Mouse (Mus musculus): Measurements from ENCODE around the gene Kif13a. TPM values are rescaled to one million over a fixed set of nuclear protein-coding genes. Genes with fewer than 3 reads are reported as not detected.

Gene Kif13a
- polyA plus RNA-seq, 1 experiment from 2014 or later: 17.8 TPM

GRCm38 (mm10) chr13:46883976-46884375 is 45.7 kb downstream of the Kif13a start:
- Histone ChIP-seq H3K36me3 (ENCODE audit: control insufficient read depth, insufficient read depth) (no peaks in the 10 kb centered on the region), H3K27ac (ENCODE audit: low read length) (peak overlapping the region; percentile 87), H3K4me1 (ENCODE audit: control insufficient read depth, insufficient read depth, low read length) (peaks cover 62% of the 10 kb centered on the region), H3K4me2 (ENCODE audit: low read depth, low read length) (no peak overlapping the region), H3K27me3 (ENCODE audit: control insufficient read depth, insufficient read depth, low read length) (no peaks in the 10 kb centered on the region), H3K9ac (ENCODE audit: low read length) (no peak overlapping the region), H3K9me3 (replicated peaks; ENCODE audit: control insufficient read depth, low read length) (no peaks in the 10 kb centered on the region), H3K4me3 (ENCODE audit: low read length) (no peak overlapping the region)
- 64% methylated on average over 3 of the region's 3 CpGs for WGBS
- no peak for ATAC-seq (replicated peaks; ENCODE audit: extremely low read depth, insufficient read depth, low FRiP score)

DNA sequence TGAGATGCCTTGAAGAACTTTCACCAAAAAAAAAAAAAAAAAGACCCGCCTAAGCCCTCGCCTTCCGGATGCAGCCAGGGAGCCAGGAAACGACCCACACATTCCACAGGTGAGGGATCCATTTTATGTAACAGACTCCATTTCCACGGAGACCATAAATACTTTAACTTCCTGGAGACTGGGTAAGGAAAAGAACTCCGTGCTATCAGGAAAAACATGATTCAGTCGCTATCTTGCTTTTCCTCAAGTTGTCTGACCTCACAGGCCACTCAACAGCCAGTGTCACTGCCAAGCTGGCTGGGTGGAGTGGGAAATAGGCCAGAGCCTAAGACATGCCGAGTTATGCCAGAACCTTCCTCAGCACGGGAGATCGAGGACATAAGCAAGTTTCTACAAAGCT is 46.3 kb downstream of the Kif13a start:
- H3K9me3 ChIP-seq (replicated peaks; ENCODE audit: control insufficient read depth, low read length): no peaks in the 10 kb centered on the region
- H3K27ac ChIP-seq (ENCODE audit: low read length): peak overlapping the region; percentile 87
- H3K4me1 ChIP-seq (ENCODE audit: control insufficient read depth, insufficient read depth, low read length): peaks cover 56% of the 10 kb centered on the region
- WGBS: 15% methylated on average over 10 of the region's 10 CpGs
- no peaks in the 10 kb centered on the region for H3K36me3 ChIP-seq (ENCODE audit: control insufficient read depth, insufficient read depth)
- H3K9ac ChIP-seq (ENCODE audit: low read length): no peak overlapping the region
- H3K4me3 ChIP-seq (ENCODE audit: low read length): no peak overlapping the region
- H3K4me2 ChIP-seq (ENCODE audit: low read depth, low read length): peak overlapping the region; percentile 21; the same call in 1 of the 2 replicates
- peak; percentile 41 for ATAC-seq (replicated peaks; ENCODE audit: extremely low read depth, insufficient read depth, low FRiP score)
- no peaks in the 10 kb centered on the region for H3K27me3 ChIP-seq (ENCODE audit: control insufficient read depth, insufficient read depth, low read length)

- Histone ChIP-seq H3K9ac (ENCODE audit: low read length) (no peak overlapping the region), H3K4me2 (ENCODE audit: low read depth, low read length) (no peak overlapping the region), H3K36me3 (ENCODE audit: control insufficient read depth, insufficient read depth) (no peaks in the 10 kb centered on the region), H3K9me3 (replicated peaks; ENCODE audit: control insufficient read depth, low read length) (no peaks in the 10 kb centered on the region), H3K27me3 (ENCODE audit: control insufficient read depth, insufficient read depth, low read length) (no peaks in the 10 kb centered on the region), H3K27ac (ENCODE audit: low read length) (no peak overlapping the region), H3K4me3 (ENCODE audit: low read length) (no peak overlapping the region), H3K4me1 (ENCODE audit: control insufficient read depth, insufficient read depth, low read length) (peaks cover 53% of the 10 kb centered on the region)
- no peak for ATAC-seq (replicated peaks; ENCODE audit: extremely low read depth, insufficient read depth, low FRiP score)
- WGBS: 74% methylated on average over 14 of the region's 14 CpGs
Observed at GRCm38 (mm10) chr13:46880736-46881135, 48.9 kb downstream of the Kif13a start.

DNA sequence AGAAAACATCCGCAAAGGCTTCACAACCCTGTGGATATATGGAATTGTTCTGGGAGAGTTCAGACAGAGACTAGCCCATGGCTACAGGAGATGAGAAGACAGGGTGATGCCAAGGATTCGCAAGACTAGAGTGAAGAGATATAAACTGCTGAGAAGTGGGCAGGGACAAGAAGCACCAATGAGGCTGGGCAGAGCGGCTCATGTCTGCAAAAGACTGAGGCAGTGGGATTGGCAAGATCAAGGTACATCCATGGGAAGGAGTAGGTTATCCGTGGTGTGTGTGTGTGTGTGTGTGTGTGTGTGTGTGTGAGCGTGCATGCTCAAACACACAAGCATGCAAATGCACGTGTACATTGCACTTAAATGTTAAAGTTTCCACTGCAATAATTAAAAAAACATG is 49.4 kb downstream of the Kif13a start:
- H3K4me1 ChIP-seq (ENCODE audit: control insufficient read depth, insufficient read depth, low read length): peaks cover 52% of the 10 kb centered on the region
- H3K9ac ChIP-seq (ENCODE audit: low read length): no peak overlapping the region
- H3K4me3 ChIP-seq (ENCODE audit: low read length): no peak overlapping the region
- no peak overlapping the region for H3K27ac ChIP-seq (ENCODE audit: low read length)
- H3K4me2 ChIP-seq (ENCODE audit: low read depth, low read length): no peak overlapping the region
- H3K36me3 ChIP-seq (ENCODE audit: control insufficient read depth, insufficient read depth): no peaks in the 10 kb centered on the region
- no peaks in the 10 kb centered on the region for H3K27me3 ChIP-seq (ENCODE audit: control insufficient read depth, insufficient read depth, low read length)
- H3K9me3 ChIP-seq (replicated peaks; ENCODE audit: control insufficient read depth, low read length): no peaks in the 10 kb centered on the region
- no peak for ATAC-seq (replicated peaks; ENCODE audit: extremely low read depth, insufficient read depth, low FRiP score)
- WGBS: 87% methylated on average over 6 of the region's 6 CpGs

- Histone ChIP-seq H3K27me3 (ENCODE audit: control insufficient read depth, insufficient read depth, low read length) (no peaks in the 10 kb centered on the region), H3K4me1 (ENCODE audit: control insufficient read depth, insufficient read depth, low read length) (peaks cover 34% of the 10 kb centered on the region), H3K9ac (ENCODE audit: low read length) (no peak overlapping the region), H3K4me3 (ENCODE audit: low read length) (no peak overlapping the region), H3K27ac (ENCODE audit: low read length) (peak overlapping the region; percentile 71), H3K36me3 (ENCODE audit: control insufficient read depth, insufficient read depth) (no peaks in the 10 kb centered on the region), H3K9me3 (replicated peaks; ENCODE audit: control insufficient read depth, low read length) (no peaks in the 10 kb centered on the region), H3K4me2 (ENCODE audit: low read depth, low read length) (no peak overlapping the region)
- 0 out of 2 replicates have a peak, but pooled peaks have one; percentile 14 for ATAC-seq (replicated peaks; ENCODE audit: extremely low read depth, insufficient read depth, low FRiP score)
- 61% methylated on average over 4 of the region's 4 CpGs for WGBS
Observed at GRCm38 (mm10) chr13:46877049-46877448, 52.6 kb downstream of the Kif13a start.

GRCm38 (mm10) chr13:46875377-46875776 is 54.3 kb downstream of the Kif13a start:
- WGBS: 54% methylated on average over 6 of the region's 6 CpGs

GRCm38 (mm10) chr13:46872732-46873131 is 56.9 kb downstream of the Kif13a start:
- H3K4me2 ChIP-seq (ENCODE audit: low read depth, low read length): no peak overlapping the region
- H3K36me3 ChIP-seq (ENCODE audit: control insufficient read depth, insufficient read depth): no peaks in the 10 kb centered on the region
- no peaks in the 10 kb centered on the region for H3K9me3 ChIP-seq (replicated peaks; ENCODE audit: control insufficient read depth, low read length)
- H3K4me3 ChIP-seq (ENCODE audit: low read length): no peak overlapping the region
- 80% methylated on average over 11 of the region's 11 CpGs for WGBS
- ATAC-seq (replicated peaks; ENCODE audit: extremely low read depth, insufficient read depth, low FRiP score): no peak
- peaks cover 46% of the 10 kb centered on the region for H3K4me1 ChIP-seq (ENCODE audit: control insufficient read depth, insufficient read depth, low read length)
- peak overlapping the region; percentile 79 for H3K27ac ChIP-seq (ENCODE audit: low read length)
- no peak overlapping the region for H3K9ac ChIP-seq (ENCODE audit: low read length)
- no peaks in the 10 kb centered on the region for H3K27me3 ChIP-seq (ENCODE audit: control insufficient read depth, insufficient read depth, low read length)

More at GRCm38 (mm10) chr13:46875377-46875776, 54.3 kb downstream of the Kif13a start:
- Histone ChIP-seq H3K9me3 (replicated peaks; ENCODE audit: control insufficient read depth, low read length) (no peaks in the 10 kb centered on the region), H3K27ac (ENCODE audit: low read length) (no peak overlapping the region), H3K4me2 (ENCODE audit: low read depth, low read length) (no peak overlapping the region), H3K27me3 (ENCODE audit: control insufficient read depth, insufficient read depth, low read length) (no peaks in the 10 kb centered on the region), H3K4me1 (ENCODE audit: control insufficient read depth, insufficient read depth, low read length) (peaks cover 41% of the 10 kb centered on the region), H3K4me3 (ENCODE audit: low read length) (no peak overlapping the region), H3K9ac (ENCODE audit: low read length) (no peak overlapping the region), H3K36me3 (ENCODE audit: control insufficient read depth, insufficient read depth) (no peaks in the 10 kb centered on the region)
- ATAC-seq (replicated peaks; ENCODE audit: extremely low read depth, insufficient read depth, low FRiP score): no peak

DNA sequence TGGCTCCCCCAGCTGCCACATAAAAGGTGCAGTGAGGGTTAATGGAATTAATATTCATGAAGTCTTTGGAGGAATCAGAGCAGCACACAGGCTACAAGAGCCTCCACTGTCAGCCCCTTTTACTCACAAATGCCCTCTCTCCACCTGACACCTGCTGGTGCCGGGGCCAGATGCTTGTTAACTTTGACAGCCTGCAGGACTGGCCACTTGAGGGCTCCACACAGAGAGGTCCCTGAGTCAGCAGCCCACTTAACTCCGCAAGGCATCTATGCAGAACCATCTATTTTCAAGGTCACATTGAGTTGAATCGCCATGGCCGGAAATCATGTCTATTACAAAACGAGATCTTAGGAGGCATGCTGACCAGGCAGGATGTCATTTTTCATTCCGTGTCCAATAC is 57.5 kb downstream of the Kif13a start:
- H3K36me3 ChIP-seq (ENCODE audit: control insufficient read depth, insufficient read depth): no peaks in the 10 kb centered on the region
- peak overlapping the region; percentile 13; the same call in 1 of the 2 replicates for H3K4me2 ChIP-seq (ENCODE audit: low read depth, low read length)
- no peaks in the 10 kb centered on the region for H3K9me3 ChIP-seq (replicated peaks; ENCODE audit: control insufficient read depth, low read length)
- no peaks in the 10 kb centered on the region for H3K27me3 ChIP-seq (ENCODE audit: control insufficient read depth, insufficient read depth, low read length)
- peaks cover 40% of the 10 kb centered on the region for H3K4me1 ChIP-seq (ENCODE audit: control insufficient read depth, insufficient read depth, low read length)
- WGBS: 32% methylated on average over 6 of the region's 6 CpGs
- H3K9ac ChIP-seq (ENCODE audit: low read length): peak overlapping the region; percentile 38; the same call in 1 of the 2 replicates
- ATAC-seq (replicated peaks; ENCODE audit: extremely low read depth, insufficient read depth, low FRiP score): peak; percentile 68
- H3K27ac ChIP-seq (ENCODE audit: low read length): peak overlapping the region; percentile 79
- no peak overlapping the region for H3K4me3 ChIP-seq (ENCODE audit: low read length)

GRCm38 (mm10) chr13:46869464-46869863 is 60.2 kb downstream of the Kif13a start:
- ATAC-seq (replicated peaks; ENCODE audit: extremely low read depth, insufficient read depth, low FRiP score): no peak
- no peak overlapping the region for H3K9ac ChIP-seq (ENCODE audit: low read length)
- 0 out of 2 replicates have a peak, but pooled peaks cover 2% of the 10 kb centered on the region for H3K36me3 ChIP-seq (ENCODE audit: control insufficient read depth, insufficient read depth)
- no peak overlapping the region for H3K27ac ChIP-seq (ENCODE audit: low read length)
- no peak overlapping the region for H3K4me3 ChIP-seq (ENCODE audit: low read length)
- WGBS: 82% methylated on average over 13 of the region's 13 CpGs
- H3K4me1 ChIP-seq (ENCODE audit: control insufficient read depth, insufficient read depth, low read length): peaks cover 23% of the 10 kb centered on the region
- H3K4me2 ChIP-seq (ENCODE audit: low read depth, low read length): no peak overlapping the region
- H3K9me3 ChIP-seq (replicated peaks; ENCODE audit: control insufficient read depth, low read length): no peaks in the 10 kb centered on the region
- H3K27me3 ChIP-seq (ENCODE audit: control insufficient read depth, insufficient read depth, low read length): no peaks in the 10 kb centered on the region
